Mouse (Mus musculus) lung, postnatal 25 days (tissue): ENCODE data around the gene Rnf11.
A peak's percentile ranks its signal among the peaks of the same experiment; 100 is the strongest.
"Not testable (repeated sequence)": the region's sequence is repeated elsewhere in the genome, so short reads cannot be mapped to it uniquely, and the experiment has no call there.

ENCODE experiments used
- DNase-seq: peaks from one replicate; pipeline ENCODE4 v3.0.0; 2022; ENCODE audit warnings: low spot score

The Rnf11 gene

GRCm38 (mm10) chr4:109412233-109412632, 72.3 kb downstream of the Rnf11 start:
- no peak for DNase-seq

GRCm38 (mm10) chr4:109411377-109411967, 73.1 kb downstream of the Rnf11 start:
- no peak for DNase-seq

- no peak for DNase-seq
Observed at GRCm38 (mm10) chr4:109410681-109411376, 73.7 kb downstream of the Rnf11 start.

DNA sequence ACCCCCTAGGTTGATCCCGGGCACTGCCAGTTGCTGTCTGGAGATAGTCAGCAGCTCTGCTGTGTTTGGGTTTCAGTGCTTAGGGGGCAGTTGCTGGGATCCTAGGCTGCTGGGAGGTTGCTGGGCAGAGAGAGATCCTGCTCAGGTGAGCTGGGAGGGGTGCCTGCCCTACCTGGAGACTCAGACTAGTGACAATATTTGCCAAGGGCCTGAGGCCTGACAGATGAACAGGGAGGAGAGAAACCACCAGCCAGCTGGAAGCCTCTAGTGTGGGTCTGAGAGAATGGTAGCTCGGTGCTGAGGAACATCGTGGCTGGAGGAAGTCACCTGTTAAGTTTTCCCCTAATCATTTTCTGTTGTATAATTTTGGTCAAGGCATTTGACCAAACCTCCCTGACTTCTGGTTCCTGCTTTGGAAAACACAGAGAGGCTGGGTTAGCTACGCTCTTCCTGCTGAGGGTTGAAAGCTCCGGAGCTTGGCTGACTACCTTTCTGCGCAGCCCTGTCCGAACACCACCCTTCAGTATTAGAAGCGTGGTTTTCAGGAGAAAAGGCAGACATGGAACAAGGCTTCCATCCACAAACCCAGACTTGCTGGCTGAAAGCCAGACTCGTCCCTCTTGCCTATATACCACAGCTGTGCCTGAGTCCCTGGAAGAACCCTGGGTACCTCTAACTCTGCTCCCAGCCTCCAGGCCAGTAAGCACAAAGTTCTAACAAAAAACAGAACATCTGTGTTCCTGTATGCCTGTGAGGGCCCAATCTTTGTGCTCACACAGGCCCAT, 76.6 kb downstream of the Rnf11 start:
- no peak for DNase-seq

DNA sequence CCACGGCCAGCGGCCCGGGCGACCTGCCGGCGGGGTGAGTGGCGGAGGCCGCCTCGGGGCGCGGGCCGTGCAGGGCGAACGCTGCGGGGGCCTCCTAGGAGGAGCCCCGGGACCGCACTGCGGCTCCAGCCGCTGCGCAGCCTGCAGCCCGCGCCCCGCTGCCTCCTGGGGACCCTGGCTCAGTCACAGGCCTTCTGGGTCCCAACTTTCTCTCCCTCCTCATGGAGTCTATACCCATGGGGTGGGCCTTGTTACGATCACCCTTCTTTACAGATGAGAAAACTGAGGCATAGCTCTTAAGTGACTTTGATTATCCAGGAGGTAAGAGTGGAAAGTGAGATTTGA, 77.4 kb downstream of the Rnf11 start:
- DNase-seq, result no peak

DNA sequence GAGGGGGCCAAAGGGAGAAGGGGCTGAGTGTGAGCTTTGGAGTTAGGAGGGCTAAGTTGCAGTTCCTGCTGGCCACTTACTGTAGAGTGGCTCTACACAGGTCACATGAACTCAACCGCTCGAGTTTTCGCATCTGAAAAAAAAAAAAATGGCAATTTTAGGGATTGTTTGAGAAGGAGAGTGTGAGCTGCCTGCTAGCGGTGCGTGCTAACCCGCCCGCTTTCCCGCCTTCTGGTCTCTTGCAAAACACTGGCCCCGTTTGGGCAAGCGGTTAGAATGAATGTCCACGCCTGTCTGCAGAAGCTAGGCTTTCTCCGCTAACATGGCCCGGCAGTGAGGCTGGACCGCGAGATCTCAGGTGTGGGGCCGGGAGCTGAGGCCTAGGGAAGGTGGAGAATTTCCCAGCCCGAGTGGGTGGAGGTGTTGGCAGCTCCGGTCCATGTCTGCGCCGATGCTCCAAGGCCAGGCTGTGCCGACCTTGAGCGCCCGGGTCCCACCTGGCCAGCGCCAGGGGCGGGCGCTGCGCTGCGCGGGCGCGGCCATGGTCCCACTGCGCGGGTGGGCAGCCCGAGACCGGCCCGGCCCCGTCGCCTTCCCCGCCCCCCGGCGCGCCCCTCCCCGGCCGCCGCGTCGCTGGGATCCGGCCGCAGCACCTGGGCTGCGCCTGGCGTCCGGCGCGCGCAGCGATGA, 77.9 kb downstream of the Rnf11 start, which contains the start of gene Ttc39a:
Gene Ttc39a, plus strand, starts transcription at position 138 of the 690 bp plus-strand sequence.
- peak; percentile 36 for DNase-seq

GRCm38 (mm10) chr4:109406054-109406485, 78.5 kb downstream of the Rnf11 start:
- peak; percentile 63 for DNase-seq

DNA sequence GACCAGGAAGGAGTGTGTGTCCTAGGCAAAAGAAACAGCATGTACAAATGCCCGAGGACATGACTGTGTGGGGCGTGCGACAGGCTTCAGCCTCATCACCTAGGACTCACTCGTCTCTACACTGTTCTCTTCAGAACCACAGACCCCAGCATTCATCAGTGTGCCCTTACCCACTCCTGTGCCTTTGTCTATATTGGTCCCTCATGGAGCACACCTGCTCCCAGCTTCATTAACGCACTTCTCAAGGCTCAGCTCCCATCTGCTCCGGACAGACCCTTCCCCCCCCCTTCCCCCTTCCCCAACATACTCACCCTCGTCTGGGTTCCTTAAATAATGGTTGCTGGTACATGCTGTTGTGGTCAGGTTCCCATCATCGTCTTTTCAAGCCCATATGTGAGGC, 79.1 kb downstream of the Rnf11 start:
- no peak for DNase-seq

- DNase-seq, result not testable (repeated sequence)
Observed at GRCm38 (mm10) chr4:109404908-109405307, 79.6 kb downstream of the Rnf11 start.

- no peak for DNase-seq
Observed at GRCm38 (mm10) chr4:109401176-109401689, 83.3 kb downstream of the Rnf11 start.
